41 mouse cellular contexts compared by ENCODE assay signal in genomic region chr16:65129391-65129790, GRCm38 (mm10). TPM values are rescaled to one million over a fixed set of nuclear protein-coding genes. Genes with fewer than 3 reads are reported as not detected.
DNase-seq lines count a peak whose midpoint lies in the region; ATAC-seq and TF ChIP-seq lines count a peak whose summit lies in the region.
"Had no signal": no experiment of that assay in that cellular context is flagged by ENCODE, and none has a peak within 500 bp of the region (broad histone marks: within the 10 kb centered on the region; RNA-seq: fewer than 3 reads in every experiment).

No protein-coding gene starts in this region.

- H3K9me3 ChIP-seq in forebrain, postnatal 0 days (ENCODE audit: low read length) = no peaks in the 10 kb centered on the region
- H3K9me3 ChIP-seq in forebrain, embryonic 13.5 days (replicated peaks) = no peaks in the 10 kb centered on the region
- H3K9me3 ChIP-seq in hindbrain, embryonic 10.5 days = no peaks in the 10 kb centered on the region
- H3K9me3 ChIP-seq: embryonic facial prominence, embryonic 13.5 days; forebrain, embryonic 10.5 days; G1E; hindbrain, embryonic 13.5 days; limb, embryonic 10.5 days; limb, embryonic 15.5 days; neural tube, embryonic 15.5 days had no signal

- no peak overlapping the region for H3K4me2 ChIP-seq in forebrain, postnatal 0 days (ENCODE audit: low read depth)
- no peak overlapping the region for H3K4me2 ChIP-seq in forebrain, embryonic 13.5 days
- H3K4me2 ChIP-seq: embryonic facial prominence, embryonic 13.5 days; heart, embryonic 11.5 days; hindbrain, embryonic 13.5 days; limb, embryonic 15.5 days; neural tube, embryonic 15.5 days had no signal

- no peak for TF ChIP-seq CTCF in forebrain, postnatal 0 days (IDR thresholded peaks at IDR 0.05; ENCODE audit: low read depth)

- no peaks in the 10 kb centered on the region for H3K27me3 ChIP-seq in forebrain, postnatal 0 days (ENCODE audit: insufficient read depth, low read length)
- H3K27me3 ChIP-seq in forebrain, embryonic 13.5 days = no peaks in the 10 kb centered on the region
- no peaks in the 10 kb centered on the region for H3K27me3 ChIP-seq in hindbrain, embryonic 10.5 days (ENCODE audit: insufficient read depth, poor library complexity, severe bottlenecking)
- H3K27me3 ChIP-seq: embryonic facial prominence, embryonic 13.5 days; hindbrain, embryonic 13.5 days; limb, embryonic 15.5 days; neural tube, embryonic 15.5 days had no signal

- no peak overlapping the region for H3K9ac ChIP-seq in forebrain, postnatal 0 days
- H3K9ac ChIP-seq in forebrain, embryonic 13.5 days = no peak overlapping the region
- H3K9ac ChIP-seq: embryonic facial prominence, embryonic 13.5 days; hindbrain, embryonic 13.5 days; limb, embryonic 15.5 days; liver, embryonic 14.5 days; neural tube, embryonic 15.5 days had no signal

- WGBS in forebrain, postnatal 0 days = 66% methylated on average over 2 of the region's 2 CpGs
- WGBS in forebrain, embryonic 13.5 days = 96% methylated on average over 2 of the region's 2 CpGs
- 88% methylated on average over 2 of the region's 2 CpGs for whole genome bisulfite sequencing in hindbrain, embryonic 10.5 days

- H3K27ac ChIP-seq in forebrain, postnatal 0 days (ENCODE audit: low read depth, low read length) = no peak overlapping the region
- no peak overlapping the region for H3K27ac ChIP-seq in forebrain, embryonic 13.5 days
- H3K27ac ChIP-seq in hindbrain, embryonic 10.5 days = no peak overlapping the region
- H3K27ac ChIP-seq: embryonic facial prominence, embryonic 13.5 days; forebrain, embryonic 10.5 days; gastrocnemius, adult 2 months; hindbrain, embryonic 13.5 days; limb, embryonic 10.5 days; limb, embryonic 15.5 days; liver, embryonic 14.5 days; neural tube, embryonic 15.5 days had no signal

- intact Hi-C loops in left cerebral cortex, postnatal 36 days (cut with DNase I) = no loop called here

- H3K4me1 ChIP-seq in forebrain, postnatal 0 days (ENCODE audit: insufficient read depth) = no peaks in the 10 kb centered on the region
- H3K4me1 ChIP-seq in forebrain, embryonic 13.5 days = no peaks in the 10 kb centered on the region
- no peaks in the 10 kb centered on the region for H3K4me1 ChIP-seq in hindbrain, embryonic 10.5 days (replicated peaks)
- H3K4me1 ChIP-seq: embryonic facial prominence, embryonic 13.5 days; hindbrain, embryonic 13.5 days; limb, embryonic 10.5 days; limb, embryonic 15.5 days; neural tube, embryonic 15.5 days had no signal

- no peaks in the 10 kb centered on the region for H3K36me3 ChIP-seq in forebrain, postnatal 0 days (ENCODE audit: insufficient read depth)
- H3K36me3 ChIP-seq in forebrain, embryonic 13.5 days (ENCODE audit: poor library complexity, severe bottlenecking) = no peaks in the 10 kb centered on the region
- no peaks in the 10 kb centered on the region for H3K36me3 ChIP-seq in hindbrain, embryonic 10.5 days
- H3K36me3 ChIP-seq: embryonic facial prominence, embryonic 13.5 days; forebrain, embryonic 10.5 days; G1E; hindbrain, embryonic 13.5 days; limb, embryonic 10.5 days; limb, embryonic 15.5 days; neural tube, embryonic 15.5 days had no signal

- ATAC-seq in forebrain, postnatal 0 days = no peak
- ATAC-seq in forebrain, embryonic 13.5 days = no peak
- ATAC-seq: forebrain, embryonic 16.5 days; intestine, postnatal 0 days; Patski had no signal

- no peak overlapping the region for H3K4me3 ChIP-seq in forebrain, postnatal 0 days (ENCODE audit: low read depth, low read length)
- no peak overlapping the region for H3K4me3 ChIP-seq in forebrain, embryonic 13.5 days
- H3K4me3 ChIP-seq in hindbrain, embryonic 10.5 days = no peak overlapping the region
- H3K4me3 ChIP-seq: embryonic facial prominence, embryonic 13.5 days; forebrain, embryonic 10.5 days; gastrocnemius, adult 2 months; hindbrain, embryonic 13.5 days; limb, embryonic 10.5 days; limb, embryonic 15.5 days; neural tube, embryonic 15.5 days had no signal

- peak; percentile 18 for DNase-seq in forebrain, postnatal 0 days
- DNase-seq in right cerebral cortex, adult 18-20 months = peak; percentile 69
- no peak for DNase-seq in right cerebral cortex, postnatal 4 days
- peak; percentile 36 to 41 for DNase-seq in left cerebral cortex, postnatal 36 days (ENCODE audit: low spot score in 2 of 2)
- no peak for DNase-seq in kidney, postnatal 4 days
- DNase-seq in urinary bladder, postnatal 36 days (ENCODE audit: low spot score in 2 of 2) = no peak
- no peak for DNase-seq in hindbrain, embryonic 10.5 days (ENCODE audit: low spot score)
- DNase-seq: adrenal gland, postnatal 10 days; cerebellum, adult 11-12 months; cerebellum, adult 9-11 months; gastrocnemius, adult 2 months; gastrocnemius, postnatal 36 days; heart, adult 18-20 months; heart, postnatal 36 days; kidney, adult 9 months; kidney, postnatal 10 days; lung, adult 2 months; lung, postnatal 10 days; midbrain, embryonic 14.5 days; retina, postnatal 1 day; spleen, adult 18-20 months; thymus, adult 18-20 months; thymus, postnatal 25 days had no signal

RNA-seq across cellular contexts. Expression of gene Htr1f, which starts 23.7 kb away (rescaled TPM):
- total RNA-seq in forebrain, postnatal 0 days (2014; rRNA removed) = 1.2 and 2.0 TPM in 2 replicates
- polyA plus RNA-seq in forebrain, postnatal 0 days (2015; fragmentation: Nextera tagmentation; extraction: Ambion mirVana) = 0.58 and 0.80 TPM in 2 replicates
- 0.11 and 0.17 TPM in 2 replicates for polyA plus RNA-seq in forebrain, embryonic 13.5 days (2015; fragmentation: Nextera tagmentation; extraction: Ambion mirVana)
- total RNA-seq in left cerebral cortex, postnatal 36 days (2021) = 1 to 10 TPM; 6.7 to 7.5 TPM
- polyA plus RNA-seq in hindbrain, embryonic 10.5 days (2016; fragmentation: Nextera tagmentation; extraction: Ambion mirVana) = 0.05 and 0.06 TPM in 2 replicates
- total RNA-seq: common myeloid progenitor, adult 5-6 weeks; G1E; gastrocnemius, adult 2 months; gastrocnemius, postnatal 36 days; heart, adult 18-20 months; heart, postnatal 36 days; monocyte, adult 5-6 weeks had no signal
- polyA plus RNA-seq: C2C12; forebrain, embryonic 10.5 days; G1E; heart, embryonic 11.5 days; heart, embryonic 16.5 days; intestine, postnatal 0 days; limb, embryonic 10.5 days; liver, embryonic 14.5 days; lung, adult 2 months; Patski; stomach, embryonic 16.5 days had no signal

Comparison
In these comparisons a context has a peak if more than half of its experiments do, and no peak if none do; other contexts are left out.
1. DNase-seq: peak in forebrain, postnatal 0 days (single experiment), right cerebral cortex, adult 18-20 months (single experiment) and left cerebral cortex, postnatal 36 days (2 of 2); none in right cerebral cortex, postnatal 4 days (single experiment), kidney, postnatal 4 days (0 of 2), urinary bladder, postnatal 36 days (0 of 2) and hindbrain, embryonic 10.5 days (single experiment).